Mouse (Mus musculus) myocyte (in vitro differentiated cells): ENCODE measurements at regions not wholly inside any gene's neighbourhood (a gene's known extent, or its start where the extent isn't known, plus 50 kb on each side); places are given as distances from the start of the nearest gene placed in this dataset.

Experiments
- CEBPB ChIP-seq: IDR thresholded peaks from 2 replicates; pipeline ENCODE4 v1.6.1; 2011; ENCODE audit warnings: mild to moderate bottlenecking, moderate library complexity; ENCODE audit not compliant: poor library complexity, insufficient read depth, severe bottlenecking
- E2F4 ChIP-seq: IDR thresholded peaks from one replicate; pipeline ENCODE4 v1.6.1; 2011; ENCODE audit warnings: mild to moderate bottlenecking, control low read depth, moderate library complexity; ENCODE audit not compliant: insufficient read depth
- MAX ChIP-seq: IDR thresholded peaks from one replicate; pipeline ENCODE4 v1.6.1; 2011; ENCODE audit warnings: low read depth, mild to moderate bottlenecking, control low read depth
- POLR2A ChIP-seq: IDR thresholded peaks from one replicate; pipeline ENCODE4 v1.6.1; 2011; ENCODE audit warnings: low read depth, mild to moderate bottlenecking, control low read depth, moderate library complexity; ENCODE audit not compliant: insufficient read length
- REST ChIP-seq: IDR thresholded peaks from one replicate; pipeline ENCODE4 v1.6.1; 2011; ENCODE audit warnings: mild to moderate bottlenecking, control low read depth, moderate library complexity; ENCODE audit not compliant: insufficient read depth, insufficient read length
- TCF12 ChIP-seq: IDR thresholded peaks from one replicate; pipeline ENCODE4 v1.6.1; 2011; ENCODE audit warnings: mild to moderate bottlenecking, control low read depth; ENCODE audit not compliant: poor library complexity, insufficient read depth, severe bottlenecking
- USF1 ChIP-seq: IDR thresholded peaks from one replicate; pipeline ENCODE4 v1.6.1; 2011; ENCODE audit warnings: low read depth, mild to moderate bottlenecking, control low read depth, moderate library complexity

- TF ChIP-seq POLR2A (no peak), TCF12 (no peak), MAX (no peak), REST (no peak), CEBPB (no peak), E2F4 (no peak), USF1 (no peak)
These were observed 96.1 kb downstream of the Tmem170b start for GRCm38 (mm10) chr13:41701829-41702231.
